Mouse (Mus musculus) CH12.LX (cell line): Measurements from ENCODE around the gene Phactr1. TPM values are rescaled to one million over a fixed set of nuclear protein-coding genes. Genes with fewer than 3 reads are reported as not detected.

ENCODE experiments used
- DNase-seq: peaks from one replicate; pipeline ENCODE4 v3.0.0-alpha.2; 2013; ENCODE audit errors: extremely low read depth
- H3K27ac ChIP-seq: 2 replicates; pipeline ENCODE4 v1.5.1; 2012; ENCODE audit warnings: low read depth, mild to moderate bottlenecking, control low read depth, moderate library complexity; ENCODE audit not compliant: insufficient read depth
- H3K27me3 ChIP-seq: replicated peaks from 2 replicates; pipeline ENCODE3; 2012; ENCODE audit warnings: inconsistent platforms
- H3K36me3 ChIP-seq, 2 experiments: replicated peaks in 1 of 2; 2 replicates each; pipeline versions ENCODE3 to v1.6.1; 2012; ENCODE audit warnings: inconsistent platforms in 1 of 2, low read length in 1 of 2, mild to moderate bottlenecking in 1 of 2, mixed read lengths in 1 of 2, moderate library complexity in 1 of 2; ENCODE audit not compliant: control insufficient read depth in 1 of 2, insufficient read depth in 1 of 2
- H3K4me1 ChIP-seq, 2 experiments: 2 replicates each; pipeline ENCODE4 v1.6.1; 2012; ENCODE audit warnings: inconsistent platforms in 1 of 2, moderate library complexity in 1 of 2; ENCODE audit not compliant: insufficient read depth in 2 of 2, control insufficient read depth in 1 of 2
- H3K4me2 ChIP-seq: 2 replicates; pipeline ENCODE4 v1.6.1; 2012; ENCODE audit warnings: low read depth, mild to moderate bottlenecking, control low read depth; ENCODE audit not compliant: poor library complexity, insufficient read depth, severe bottlenecking
- H3K4me3 ChIP-seq, 3 experiments: fragments of 150-350 bp in 1 of 3; sonication (generic) in 1 of 3; replicated peaks in 1 of 3; 2 replicates each; pipeline versions ENCODE3 to v1.5.1; 2011 to 2012; ENCODE audit warnings: low read depth in 2 of 3, low read length in 2 of 3, mild to moderate bottlenecking in 2 of 3, moderate library complexity in 2 of 3, control low read depth in 1 of 3, improper control_type of control experiment in 1 of 3, inconsistent platforms in 1 of 3, mixed read lengths in 1 of 3; ENCODE audit not compliant: poor library complexity in 1 of 3
- H3K79me2 ChIP-seq: replicated peaks from 2 replicates; pipeline ENCODE4 v1.6.1; 2012; ENCODE audit warnings: mild to moderate bottlenecking, moderate library complexity; ENCODE audit not compliant: control insufficient read depth, poor library complexity, insufficient read depth, severe bottlenecking; ENCODE audit errors: extremely low read depth
- H3K9ac ChIP-seq: 2 replicates; pipeline ENCODE4 v1.6.1; 2012; ENCODE audit warnings: low read depth, mild to moderate bottlenecking, control low read depth, moderate library complexity; ENCODE audit not compliant: insufficient read depth
- H3K9me3 ChIP-seq: replicated peaks from 2 replicates; pipeline ENCODE3; 2012; ENCODE audit warnings: low read length, inconsistent platforms, mixed read lengths
- CHD1 ChIP-seq: IDR thresholded peaks from 2 replicates; pipeline ENCODE4 v1.6.1; 2012; ENCODE audit warnings: low read depth, low read length, improper control_type of control experiment, inconsistent platforms
- CTCF ChIP-seq, 2 experiments: IDR thresholded peaks in 1 of 2; conservative IDR thresholded peaks in 1 of 2; 2 replicates each; pipeline ENCODE4 v1.5.1; 2011 to 2012; ENCODE audit warnings: low read depth in 2 of 2, low read length in 2 of 2, improper control_type of control experiment in 1 of 2, inconsistent platforms in 1 of 2, mild to moderate bottlenecking in 1 of 2, moderate library complexity in 1 of 2
- HCFC1 ChIP-seq: IDR thresholded peaks from 2 replicates; pipeline ENCODE4 v1.6.1; 2012; ENCODE audit warnings: low read depth, mild to moderate bottlenecking, inconsistent platforms, low read length, improper control_type of control experiment
- KAT2A ChIP-seq: IDR thresholded peaks from 2 replicates; pipeline ENCODE4 v1.6.1; 2012; ENCODE audit warnings: low read length, improper control_type of control experiment, inconsistent platforms; ENCODE audit not compliant: insufficient replicate concordance
- MAX ChIP-seq: IDR thresholded peaks from 2 replicates; pipeline ENCODE4 v1.6.1; 2011; ENCODE audit warnings: low read length, improper control_type of control experiment
- MAZ ChIP-seq: IDR thresholded peaks from 2 replicates; pipeline ENCODE4 v1.6.1; 2012; ENCODE audit warnings: low read depth, mild to moderate bottlenecking, inconsistent platforms, low read length, improper control_type of control experiment, moderate library complexity
- MEF2A ChIP-seq: IDR thresholded peaks from 2 replicates; pipeline ENCODE4 v1.6.1; 2014; ENCODE audit warnings: low read depth, mild to moderate bottlenecking, inconsistent platforms, low read length, improper control_type of control experiment, borderline replicate concordance
- MYC ChIP-seq: IDR thresholded peaks from 2 replicates; pipeline ENCODE4 v1.6.1; 2011; ENCODE audit warnings: low read depth, mild to moderate bottlenecking, improper control_type of control experiment, low read length
- PAX5 ChIP-seq: IDR thresholded peaks from 2 replicates; pipeline ENCODE4 v1.6.1; 2012; ENCODE audit warnings: low read length, inconsistent platforms, mixed read lengths
- POLR2A ChIP-seq: IDR thresholded peaks from 2 replicates; pipeline ENCODE4 v1.6.1; 2011; ENCODE audit warnings: low read depth, mild to moderate bottlenecking, improper control_type of control experiment, low read length
- RCOR1 ChIP-seq: conservative IDR thresholded peaks from 2 replicates; pipeline ENCODE4 v1.6.1; 2012; ENCODE audit warnings: low read depth, mild to moderate bottlenecking, inconsistent platforms, low read length, improper control_type of control experiment
- SIN3A ChIP-seq: IDR thresholded peaks from 2 replicates; pipeline ENCODE4 v1.6.1; 2012; ENCODE audit warnings: low read length, improper control_type of control experiment, inconsistent platforms
- TBP ChIP-seq: conservative IDR thresholded peaks from 2 replicates; pipeline ENCODE4 v1.6.1; 2011; ENCODE audit warnings: low read depth, low read length, improper control_type of control experiment
- TCF12 ChIP-seq: IDR thresholded peaks from 2 replicates; pipeline ENCODE4 v1.6.1; 2014; ENCODE audit warnings: low read depth, mild to moderate bottlenecking, inconsistent platforms, low read length, improper control_type of control experiment
- UBTF ChIP-seq: IDR thresholded peaks from 2 replicates; pipeline ENCODE4 v1.6.1; 2012; ENCODE audit warnings: low read depth, mild to moderate bottlenecking, inconsistent platforms, low read length, improper control_type of control experiment, moderate library complexity
- USF2 ChIP-seq: conservative IDR thresholded peaks from 2 replicates; pipeline ENCODE4 v1.6.1; 2011; ENCODE audit warnings: low read depth, low read length, improper control_type of control experiment
- ZC3H11A ChIP-seq: IDR thresholded peaks from 2 replicates; pipeline ENCODE4 v1.6.1; 2012; ENCODE audit warnings: low read depth, mild to moderate bottlenecking, inconsistent platforms, low read length, improper control_type of control experiment
- ZKSCAN1 ChIP-seq: IDR thresholded peaks from 2 replicates; pipeline ENCODE4 v1.6.1; 2012; ENCODE audit warnings: low read depth, inconsistent platforms, low read length, improper control_type of control experiment, borderline replicate concordance
- ZMIZ1 ChIP-seq: IDR thresholded peaks from 2 replicates; pipeline ENCODE4 v1.6.1; 2012; ENCODE audit warnings: low read depth, mild to moderate bottlenecking, inconsistent platforms, low read length, improper control_type of control experiment
- ZNF384 ChIP-seq: IDR thresholded peaks from 2 replicates; pipeline ENCODE4 v1.6.1; 2012; ENCODE audit warnings: low read depth, low read length, improper control_type of control experiment, inconsistent platforms
- dilution Hi-C: fragments of 300-500 bp; cut with MboI; formaldehyde crosslinking; loops from 2 replicates; pipeline ENCODE4 v1.14.3; 2020; ENCODE audit warnings: low sequenced_read_pairs; ENCODE audit not compliant: extremely low pct_unique_long_range_greater_than_20kb, extremely low pct_ligation_motif_present
- in situ Hi-C: fragments of 300-500 bp; cut with MboI; formaldehyde crosslinking; loops from 3 replicates; pipeline ENCODE4 v1.14.3; 2019; ENCODE audit warnings: low sequenced_read_pairs, low pct_ligation_motif_present, low pct_unique_long_range_greater_than_20kb, mixed read lengths
- polyA plus RNA-seq: library from polyadenylated mRNA; unstranded; fragments of >175 nt; gene quantifications from 2 replicates; pipeline ENCODE4 v1.2.1, GENCODE M21; 2012; ENCODE audit warnings: low read depth; ENCODE audit not compliant: insufficient read length
- total RNA-seq, 2 experiments: library from RNA; depleted of rRNA; stranded (reverse); fragments of 300-350 nt in 1 of 2; fragments of >200 nt in 1 of 2; gene quantifications; 2 replicates each; pipeline ENCODE4 v1.2.3; 2012 to 2014

The Phactr1 gene
- total and polyA plus RNA-seq, 3 experiments: 2.0 to 6.1 (median 3.1) TPM

DNA sequence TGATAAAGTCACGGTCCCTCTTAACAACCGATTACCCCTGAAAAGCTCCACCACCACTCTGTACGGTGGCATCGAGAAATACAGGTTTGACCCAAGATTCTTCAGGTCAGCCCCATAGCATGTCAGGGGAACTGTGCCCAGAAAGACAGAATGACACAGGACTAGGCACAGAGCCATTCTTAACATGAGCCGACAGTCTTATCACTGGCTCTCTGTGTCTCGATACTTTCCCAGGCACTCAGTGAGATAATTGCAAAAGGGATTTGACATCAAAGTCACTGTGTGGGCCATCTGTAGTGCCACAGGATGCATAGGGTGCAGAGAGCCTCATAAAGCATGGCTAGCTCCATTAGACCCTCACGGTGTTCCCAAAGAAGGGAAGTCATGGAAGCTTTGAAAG lies 453.0 kb downstream of the Phactr1 start:
- H3K36me3 ChIP-seq: peaks cover 0 to 33% of the 10 kb centered on the region in 2 experiments
- no peaks in the 10 kb centered on the region for H3K79me2 ChIP-seq
- H3K4me1 ChIP-seq: peaks cover 0 to 10% of the 10 kb centered on the region in 2 experiments; a peak in 1 of 4 replicates
- DNase-seq: no peak
- TF ChIP-seq ZC3H11A (no peak), CHD1 (no peak), POLR2A (no peak), SIN3A (no peak)
- TF ChIP-seq, all 38 proteins: peak for 0
- Histone ChIP-seq H3K4me3 (no peak overlapping the region), H3K9ac (no peak overlapping the region), H3K9me3 (no peaks in the 10 kb centered on the region), H3K27ac (no peak overlapping the region), H3K27me3 (no peaks in the 10 kb centered on the region), H3K4me2 (no peak overlapping the region)
- dilution Hi-C loops: no loop called here
- in situ Hi-C loops: no loop called here

DNA sequence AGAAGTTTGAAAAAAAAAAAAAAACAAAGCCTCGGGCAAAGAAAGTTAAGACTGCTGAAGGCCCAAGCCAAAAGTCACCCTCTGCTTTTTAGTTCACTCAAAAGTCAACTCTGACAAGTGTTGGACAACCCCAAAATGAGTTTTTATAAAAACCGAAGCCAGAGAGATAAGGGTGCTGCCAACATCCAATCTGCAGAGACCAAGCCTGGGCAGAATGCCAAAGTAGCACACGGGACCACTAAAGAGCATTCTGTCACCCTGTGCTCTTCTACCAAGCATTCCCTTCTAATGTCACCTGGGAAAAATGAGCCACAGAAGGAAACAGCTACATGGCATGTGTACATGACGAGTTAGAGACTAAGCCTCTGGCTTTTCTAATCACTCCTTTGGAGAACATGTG lies 454.0 kb downstream of the Phactr1 start:
- no peak overlapping the region for H3K4me3 ChIP-seq
- TF ChIP-seq MEF2A (no peak), ZNF384 (no peak), POLR2A (no peak), MAX (no peak), TBP (no peak), CTCF (conservative IDR thresholded peaks at IDR 0.05 in 1 of 2, IDR thresholded peaks at IDR 0.05 in 1 of 2; ENCODE audit: low read depth in 2 of 2, low read length in 2 of 2) (no peak), MAZ (no peak), MYC (no peak), KAT2A (no peak), HCFC1 (no peak), TCF12 (no peak), RCOR1 (no peak), PAX5 (no peak), ZMIZ1 (no peak), ZKSCAN1 (no peak), ZC3H11A (no peak), USF2 (no peak), UBTF (no peak)
- no peaks in the 10 kb centered on the region for H3K9me3 ChIP-seq
- dilution Hi-C loops (no loop called here), in situ Hi-C loops (no loop called here)
- H3K4me1 ChIP-seq: peaks cover 0 to 10% of the 10 kb centered on the region in 2 experiments; a peak in 1 of 4 replicates
- no peaks in the 10 kb centered on the region for H3K27me3 ChIP-seq
- no peak overlapping the region for H3K9ac ChIP-seq
- no peak for DNase-seq
- peaks cover 0 to 33% of the 10 kb centered on the region in 2 experiments for H3K36me3 ChIP-seq
- H3K27ac ChIP-seq: no peak overlapping the region
- H3K4me2 ChIP-seq: no peak overlapping the region
- no peaks in the 10 kb centered on the region for H3K79me2 ChIP-seq
